Mouse (Mus musculus) stomach, postnatal 0 days (tissue): Measurements from ENCODE around the gene Ftsj3. TPM values are rescaled to one million over a fixed set of nuclear protein-coding genes. Genes with fewer than 3 reads are reported as not detected.

ENCODE experiments used
- ATAC-seq: fragments of 200-750 bp; cut with Nextera tagmentation; 2 replicates; pipeline ENCODE4 v1.8.0; 2017; ENCODE audit not compliant: low FRiP score, low TSS enrichment
- DNase-seq: peaks from one replicate; pipeline ENCODE4 v3.0.0-alpha.2; 2016; ENCODE audit warnings: low spot score
- H3K27ac ChIP-seq: fragments of 300-500 bp; sonication (generic); replicated peaks from 2 replicates; pipeline ENCODE4 v1.5.1; 2014; ENCODE audit warnings: mild to moderate bottlenecking, control low read depth
- H3K27me3 ChIP-seq: fragments of 300-500 bp; sonication (generic); 2 replicates; pipeline ENCODE4 v1.6.1; 2014; ENCODE audit warnings: low read length; ENCODE audit not compliant: control insufficient read depth, insufficient read depth
- H3K36me3 ChIP-seq: fragments of 300-500 bp; sonication (generic); 2 replicates; pipeline ENCODE4 v1.6.1; 2014; ENCODE audit warnings: low read length, mixed read lengths; ENCODE audit not compliant: control insufficient read depth, insufficient read depth
- H3K4me1 ChIP-seq: fragments of 300-500 bp; sonication (generic); replicated peaks from 2 replicates; pipeline ENCODE4 v1.6.1; 2014; ENCODE audit warnings: antibody characterized with exemption; ENCODE audit not compliant: control insufficient read depth, insufficient read depth
- H3K4me2 ChIP-seq: fragments of 300-500 bp; sonication (generic); replicated peaks from 2 replicates; pipeline ENCODE4 v1.6.1; 2014; ENCODE audit warnings: low read depth, mild to moderate bottlenecking, control low read depth, moderate library complexity
- H3K4me3 ChIP-seq: fragments of 300-500 bp; sonication (generic); 2 replicates; pipeline ENCODE4 v1.5.1; 2014; ENCODE audit warnings: low read depth, low read length, control low read depth
- H3K9ac ChIP-seq: fragments of 300-500 bp; sonication (generic); 2 replicates; pipeline ENCODE4 v1.6.1; 2014; ENCODE audit warnings: mild to moderate bottlenecking, low read length, control low read depth, mixed read lengths
- H3K9me3 ChIP-seq: fragments of 300-500 bp; sonication (generic); 2 replicates; pipeline ENCODE4 v1.6.1; 2016; ENCODE audit warnings: low read length; ENCODE audit not compliant: control insufficient read depth
- CTCF ChIP-seq: IDR thresholded peaks from 2 replicates; pipeline ENCODE4 v1.5.1; 2016; ENCODE audit warnings: antibody characterized with exemption, low read depth, mild to moderate bottlenecking, moderate library complexity
- EP300 ChIP-seq: optimal IDR thresholded peaks from 2 replicates; pipeline ENCODE3; 2016; ENCODE audit warnings: antibody characterized with exemption
- WGBS: fragments of 180-500 bp; shearing (Covaris S2); extraction: QIAGEN DNeasy Blood & Tissue Kit; methylation state at CpG from one replicate; pipeline ENCODE4 v1.1.7; 2014; 5-methylcytosine and 5-hydroxymethylcytosine counted together
- polyA plus RNA-seq: library from polyadenylated mRNA; unstranded; fragments of >200 nt; fragmentation: Nextera tagmentation; extraction: Ambion mirVana; gene quantifications from 2 replicates; pipeline ENCODE4 v1.2.1, GENCODE M21; 2015

Ftsj3 gene
- polyA plus RNA-seq, 1 experiment from 2014 or later, result 24.4 TPM

DNA sequence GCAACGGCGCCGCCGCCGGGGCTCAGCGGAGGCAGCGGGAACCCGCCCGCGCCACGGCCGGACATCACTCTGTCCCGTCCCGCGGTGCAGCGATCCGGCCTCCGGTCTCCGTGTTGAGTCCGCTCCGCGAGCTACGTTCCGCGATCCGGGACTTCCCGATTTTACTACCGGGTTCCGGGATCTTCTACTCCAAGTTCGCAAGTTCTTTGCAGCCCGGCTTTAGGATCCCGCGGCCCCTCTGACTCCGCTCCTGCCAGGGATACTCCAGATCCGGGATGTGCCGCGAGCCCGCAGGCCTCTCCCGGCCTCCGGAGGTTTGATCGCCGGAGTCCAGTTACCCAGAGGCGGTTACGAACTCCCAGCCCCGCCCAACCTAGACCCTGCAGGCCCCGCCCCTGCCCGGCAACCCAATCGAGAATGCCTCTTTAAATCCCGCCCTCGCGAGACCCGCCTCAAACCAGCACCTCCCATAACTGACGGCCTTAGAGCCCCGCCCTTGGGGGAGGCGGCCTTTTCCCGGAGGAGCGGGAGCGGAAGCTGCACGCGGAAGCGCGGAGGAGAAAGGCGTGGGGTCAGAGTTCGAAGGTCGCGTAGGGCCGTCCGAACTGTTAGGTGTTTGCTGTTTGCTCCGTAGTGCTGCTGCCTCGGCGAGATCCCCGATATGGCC lies 16.9 kb upstream of the Ftsj3 start, which contains the start of gene Smarcd2:
Gene Smarcd2, minus strand, starts transcription at position 329 of the 667 bp plus-strand sequence.
- Histone ChIP-seq H3K36me3 (no peaks in the 10 kb centered on the region), H3K9ac (peak within 1 kb of the TSS; percentile 99), H3K4me3 (peak within 1 kb of the TSS; percentile 98), H3K27ac (peak within 1 kb of the TSS; percentile 99), H3K4me1 (peaks cover 22% of the 10 kb centered on the region), H3K9me3 (no peaks in the 10 kb centered on the region), H3K27me3 (no peaks in the 10 kb centered on the region), H3K4me2 (peak within 1 kb of the TSS; percentile 72)
- ATAC-seq, result peak; percentile 94
- TF ChIP-seq CTCF (no peak), EP300 (peak; percentile 86)
- under 1% methylated on average over 71 of the region's 72 CpGs for WGBS
- peak; percentile 100 for DNase-seq

DNA sequence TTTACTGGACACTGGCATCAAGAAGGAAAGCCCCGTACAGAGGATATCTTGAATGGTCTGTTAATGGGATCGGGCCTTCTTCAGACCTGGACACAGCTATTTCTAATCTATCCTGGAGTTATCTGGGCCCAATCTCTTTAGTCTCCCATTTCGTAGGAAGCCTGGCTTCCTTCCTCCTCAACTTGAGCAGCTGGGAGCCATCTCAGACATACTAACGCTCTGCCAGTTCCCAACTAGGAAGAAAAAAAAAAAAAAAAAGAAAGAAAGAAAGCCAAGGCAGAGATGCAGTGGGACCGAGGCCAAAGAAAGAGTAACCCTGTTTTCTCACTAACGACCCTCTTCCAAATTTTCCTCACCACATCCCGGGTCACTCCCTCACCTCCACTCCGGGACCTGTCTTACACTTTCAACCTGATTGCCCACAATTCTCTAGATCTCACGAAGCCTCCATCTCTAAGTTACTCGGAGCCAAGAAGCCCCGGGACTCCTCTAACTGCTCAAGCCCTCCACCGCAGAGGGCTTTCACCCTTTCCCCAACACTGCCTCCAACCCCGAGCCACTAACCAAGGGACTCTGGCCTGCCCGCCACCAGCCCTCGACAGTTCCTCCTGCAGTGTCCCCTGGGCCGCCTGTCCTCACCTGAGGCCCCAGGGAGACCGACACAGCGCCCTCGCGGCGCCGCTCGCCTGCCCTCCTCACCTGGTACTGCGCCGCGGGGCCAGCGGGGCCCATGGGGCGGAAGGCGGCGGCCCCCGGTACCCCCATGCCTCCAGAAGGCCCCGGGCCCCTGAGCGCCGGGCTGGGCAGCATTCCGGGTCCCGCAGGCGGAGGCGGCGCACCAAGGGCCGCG lies 16.1 kb upstream of the Ftsj3 start:
- Histone ChIP-seq H3K9me3 (no peaks in the 10 kb centered on the region), H3K36me3 (no peaks in the 10 kb centered on the region), H3K9ac (peak overlapping the region; percentile 99), H3K27ac (peak overlapping the region; percentile 99), H3K4me2 (peak overlapping the region; percentile 72), H3K4me3 (peak overlapping the region; percentile 98), H3K4me1 (peaks cover 22% of the 10 kb centered on the region), H3K27me3 (no peaks in the 10 kb centered on the region)
- ATAC-seq (peak; percentile 14), DNase-seq (peak; percentile 67)
- WGBS, result under 1% methylated on average over 41 of the region's 41 CpGs
- TF ChIP-seq CTCF (no peak), EP300 (no peak)

DNA sequence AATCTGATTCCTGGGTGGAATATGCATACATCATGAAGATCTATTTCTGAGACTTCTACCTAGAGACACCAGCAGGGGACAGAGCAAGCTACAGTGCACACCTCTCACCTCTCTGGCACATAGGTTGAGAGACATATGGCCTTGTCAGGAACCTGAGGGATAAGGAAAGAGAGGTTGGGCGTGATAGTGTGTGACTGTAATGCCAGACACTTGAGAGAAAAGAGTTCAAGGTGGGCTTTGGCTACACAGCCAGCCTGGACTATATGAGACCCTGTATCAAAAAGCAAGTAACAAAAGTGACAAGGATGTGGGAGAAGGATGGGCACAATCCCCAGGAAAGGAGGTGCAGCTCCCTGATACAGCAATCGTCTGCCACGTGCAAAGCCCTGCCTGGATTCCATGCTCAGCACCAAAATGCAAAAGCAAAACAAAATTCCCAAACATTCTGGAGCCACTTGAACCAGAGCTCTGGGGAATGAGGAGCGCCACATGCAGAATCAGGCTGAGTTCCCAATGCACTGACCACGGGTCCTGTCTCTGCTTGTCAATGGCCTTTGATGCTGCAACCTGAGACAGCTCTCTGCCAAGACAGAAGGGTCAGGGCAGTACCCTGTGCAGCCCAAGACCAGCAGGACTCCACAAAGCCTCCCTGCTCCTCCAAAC lies 15.4 kb upstream of the Ftsj3 start:
- TF ChIP-seq CTCF, result peak; percentile 44
- TF ChIP-seq EP300, result no peak
- peak overlapping the region; percentile 98 for H3K4me3 ChIP-seq
- H3K4me1 ChIP-seq, result peaks cover 22% of the 10 kb centered on the region
- H3K27me3 ChIP-seq, result no peaks in the 10 kb centered on the region
- H3K9me3 ChIP-seq, result no peaks in the 10 kb centered on the region
- H3K4me2 ChIP-seq, result peak overlapping the region; percentile 72
- H3K9ac ChIP-seq, result peak overlapping the region; percentile 99
- WGBS, result 7% methylated on average over 5 of the region's 5 CpGs
- H3K36me3 ChIP-seq, result peaks cover 6% of the 10 kb centered on the region
- DNase-seq, result no peak
- no peak for ATAC-seq
- H3K27ac ChIP-seq, result peak overlapping the region; percentile 99

DNA sequence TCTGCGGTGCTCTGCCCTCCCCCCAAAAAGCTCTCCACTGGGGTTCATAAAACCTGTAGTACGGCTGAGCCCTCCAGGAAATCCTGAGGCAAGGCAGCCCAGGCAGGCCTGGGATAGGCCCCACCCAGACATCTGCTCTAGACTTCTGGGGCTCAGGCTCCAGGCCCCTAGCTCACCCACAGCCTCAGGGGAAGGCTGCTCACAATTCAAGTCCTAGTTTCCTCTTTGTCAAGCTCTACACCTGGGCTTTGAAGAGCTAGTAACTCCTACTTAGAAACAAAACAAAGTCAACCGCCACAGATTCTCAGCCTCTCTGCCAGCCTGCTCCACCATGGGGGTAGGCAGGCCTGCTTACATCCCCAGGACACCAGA lies 13.2 kb upstream of the Ftsj3 start:
- Histone ChIP-seq H3K9me3 (no peaks in the 10 kb centered on the region), H3K4me1 (peaks cover 19% of the 10 kb centered on the region), H3K27me3 (no peaks in the 10 kb centered on the region), H3K4me3 (peak overlapping the region; percentile 8; the same call in 1 of the 2 replicates), H3K27ac (peak overlapping the region; percentile 92), H3K9ac (peak overlapping the region; percentile 50), H3K36me3 (peaks cover 24% of the 10 kb centered on the region), H3K4me2 (peak overlapping the region; percentile 46)
- 14% methylated on average over 3 of the region's 3 CpGs for WGBS
- no peak for TF ChIP-seq CTCF
- TF ChIP-seq EP300, result no peak
- DNase-seq (peak; percentile 40), ATAC-seq (no peak)

DNA sequence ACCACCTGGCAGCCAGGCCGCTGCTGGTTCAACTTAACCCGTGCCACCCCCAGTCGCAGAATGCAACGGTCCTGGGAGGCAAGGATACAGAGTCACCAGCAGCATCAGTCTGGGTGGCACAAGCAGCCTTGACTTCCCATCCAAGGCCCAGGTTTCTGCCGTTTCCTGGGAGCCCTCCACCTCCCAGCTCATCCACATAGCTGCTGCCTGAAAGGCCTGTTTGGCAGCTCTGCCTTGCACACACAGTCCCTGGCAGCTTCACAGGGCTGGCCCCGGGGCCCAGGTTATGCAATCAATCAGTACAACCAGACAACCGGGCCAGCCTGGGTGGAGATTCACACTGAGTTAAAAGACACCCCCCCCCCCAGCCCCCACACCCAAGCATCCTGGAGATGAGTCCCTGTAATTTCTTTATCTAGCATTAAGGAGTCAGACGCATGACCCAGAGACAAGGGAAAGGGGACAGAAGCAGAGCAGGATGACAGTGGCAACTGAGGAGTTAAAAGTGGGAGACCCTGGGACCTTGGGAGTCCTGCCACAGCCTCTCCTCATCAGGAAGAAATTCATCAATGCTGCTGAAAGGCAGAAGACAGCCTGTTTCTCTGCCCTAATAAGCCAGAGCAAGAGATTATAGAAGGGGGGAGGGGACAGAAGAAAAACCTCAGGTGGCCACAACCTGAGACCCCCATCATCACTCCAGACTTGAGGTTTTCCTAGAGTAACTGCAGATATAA lies 12.6 kb upstream of the Ftsj3 start:
- DNase-seq (peak; percentile 77), ATAC-seq (0 out of 2 replicates have a peak, but pooled peaks have one; percentile 3)
- Histone ChIP-seq H3K27ac (peak overlapping the region; percentile 92), H3K9me3 (no peaks in the 10 kb centered on the region), H3K27me3 (no peaks in the 10 kb centered on the region), H3K9ac (peak overlapping the region; percentile 50), H3K4me1 (peaks cover 19% of the 10 kb centered on the region), H3K4me3 (peak overlapping the region; percentile 12), H3K4me2 (peak overlapping the region; percentile 46), H3K36me3 (peaks cover 29% of the 10 kb centered on the region)
- 20% methylated on average over 8 of the region's 8 CpGs for WGBS
- TF ChIP-seq EP300 (no peak), CTCF (no peak)
